Mouse (Mus musculus): Measurements from ENCODE around the gene Bub1b. TPM values are rescaled to one million over a fixed set of nuclear protein-coding genes. Genes with fewer than 3 reads are reported as not detected.

Gene Bub1b
- polyA plus RNA-seq, 1 experiment from 2014 or later, result 107 TPM

DNA sequence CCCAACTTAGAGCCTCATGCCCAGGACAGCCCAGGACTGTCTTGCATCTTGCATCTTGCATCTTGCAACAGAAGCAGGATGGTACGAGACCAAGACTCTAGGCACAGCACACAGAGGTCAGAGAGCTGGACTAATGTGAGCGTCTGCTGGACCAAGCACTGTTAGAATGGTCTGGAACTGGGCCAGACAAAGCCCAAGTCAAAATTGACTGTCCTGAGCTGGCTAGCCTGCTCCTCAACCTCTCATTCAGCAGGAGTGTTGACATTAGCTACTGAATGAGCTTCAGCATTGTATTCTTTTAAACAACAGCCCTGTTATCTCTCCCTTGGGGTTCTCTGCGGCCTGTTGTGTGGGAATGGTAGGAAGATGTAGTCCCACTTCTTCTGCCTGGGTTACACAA, 81.6 kb downstream of the Bub1b start:
- Histone ChIP-seq H3K4me1 (ENCODE audit: control insufficient read depth, insufficient read depth, low read length) (peaks cover 9% of the 10 kb centered on the region; the same call in 1 of the 2 replicates), H3K27me3 (ENCODE audit: control insufficient read depth, insufficient read depth, low read length) (peaks cover 39% of the 10 kb centered on the region), H3K27ac (ENCODE audit: low read depth, low read length) (no peak overlapping the region), H3K4me2 (replicated peaks; ENCODE audit: low read depth, low read length) (no peak overlapping the region), H3K9ac (ENCODE audit: low read depth, low read length) (no peak overlapping the region), H3K36me3 (ENCODE audit: control insufficient read depth, insufficient read depth, low read length) (no peaks in the 10 kb centered on the region), H3K4me3 (ENCODE audit: low read length) (no peak overlapping the region), H3K9me3 (ENCODE audit: control insufficient read depth, low read length) (no peaks in the 10 kb centered on the region)
- 81% methylated on average over 3 of the region's 3 CpGs for WGBS
- ATAC-seq (ENCODE audit: low FRiP score, low TSS enrichment), result no peak

DNA sequence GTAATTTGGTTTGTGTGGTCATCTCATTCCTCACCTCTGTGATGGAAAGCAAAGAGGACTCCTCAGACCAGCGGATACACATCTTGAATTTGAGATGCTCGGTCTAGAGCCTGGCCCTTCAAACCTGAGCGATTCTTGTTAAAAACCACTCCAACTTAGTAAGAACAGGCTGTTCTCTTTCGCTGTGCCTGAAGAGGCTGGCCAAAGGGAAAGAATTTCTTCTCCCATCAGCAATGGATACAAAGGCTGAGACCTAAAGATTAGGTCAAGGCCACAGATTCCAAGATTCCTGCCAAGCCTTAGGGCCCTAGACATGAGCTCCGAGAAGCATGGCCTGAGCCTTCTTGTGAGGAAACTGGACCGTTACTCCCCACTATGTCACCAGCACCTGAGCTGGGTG, 82.9 kb downstream of the Bub1b start:
- Histone ChIP-seq H3K36me3 (ENCODE audit: control insufficient read depth, insufficient read depth, low read length) (no peaks in the 10 kb centered on the region), H3K9me3 (ENCODE audit: control insufficient read depth, low read length) (no peaks in the 10 kb centered on the region), H3K27ac (ENCODE audit: low read depth, low read length) (no peak overlapping the region), H3K4me1 (ENCODE audit: control insufficient read depth, insufficient read depth, low read length) (peaks cover 9% of the 10 kb centered on the region; the same call in 1 of the 2 replicates), H3K27me3 (ENCODE audit: control insufficient read depth, insufficient read depth, low read length) (peaks cover 26% of the 10 kb centered on the region), H3K9ac (ENCODE audit: low read depth, low read length) (no peak overlapping the region), H3K4me2 (replicated peaks; ENCODE audit: low read depth, low read length) (no peak overlapping the region), H3K4me3 (ENCODE audit: low read length) (no peak overlapping the region)
- WGBS, result 90% methylated on average over 6 of the region's 6 CpGs
- no peak for ATAC-seq (ENCODE audit: low FRiP score, low TSS enrichment)

DNA sequence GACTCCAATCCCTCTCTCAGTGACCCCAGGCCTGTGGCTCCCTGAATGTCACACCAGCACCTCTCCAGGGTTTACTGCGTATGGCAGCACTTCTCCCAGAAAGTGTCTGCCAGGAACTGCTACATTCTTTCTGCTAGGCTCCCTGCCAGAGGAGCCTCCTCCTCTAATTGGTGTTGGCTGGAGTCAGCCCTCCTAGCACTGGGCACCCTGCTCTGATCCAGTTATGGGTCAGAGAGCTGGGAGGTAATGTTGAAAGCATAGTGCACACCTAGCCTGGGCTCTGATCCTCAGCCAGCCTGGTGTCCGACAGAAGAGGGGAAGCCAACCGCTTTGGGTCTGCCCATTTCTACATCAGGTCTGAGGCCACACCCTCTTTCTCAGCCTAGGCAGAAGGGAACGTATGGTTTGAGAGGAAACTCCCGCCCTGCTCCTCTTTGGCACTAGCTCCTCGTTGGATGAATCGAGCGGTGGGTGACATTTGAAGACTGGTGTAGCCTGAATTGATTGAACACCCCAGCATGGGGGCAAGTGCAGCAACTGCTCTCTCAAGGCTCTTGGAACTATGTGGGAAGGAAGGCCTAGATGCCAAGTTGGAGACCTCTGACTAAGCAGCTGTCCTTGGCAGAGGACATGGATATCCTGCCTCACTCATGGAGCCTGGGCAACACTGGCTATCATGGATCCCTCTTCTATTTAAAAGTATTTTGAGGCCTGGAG, 84.7 kb downstream of the Bub1b start:
- Histone ChIP-seq H3K4me1 (ENCODE audit: control insufficient read depth, insufficient read depth, low read length) (peaks cover 4% of the 10 kb centered on the region; the same call in 1 of the 2 replicates), H3K4me3 (ENCODE audit: low read length) (no peak overlapping the region), H3K9ac (ENCODE audit: low read depth, low read length) (no peak overlapping the region), H3K27ac (ENCODE audit: low read depth, low read length) (no peak overlapping the region), H3K4me2 (replicated peaks; ENCODE audit: low read depth, low read length) (no peak overlapping the region), H3K9me3 (ENCODE audit: control insufficient read depth, low read length) (no peaks in the 10 kb centered on the region), H3K27me3 (ENCODE audit: control insufficient read depth, insufficient read depth, low read length) (peaks cover 8% of the 10 kb centered on the region; the same call in 1 of the 2 replicates), H3K36me3 (ENCODE audit: control insufficient read depth, insufficient read depth, low read length) (no peaks in the 10 kb centered on the region)
- no peak for ATAC-seq (ENCODE audit: low FRiP score, low TSS enrichment)
- 50% methylated on average over 8 of the region's 8 CpGs for WGBS

DNA sequence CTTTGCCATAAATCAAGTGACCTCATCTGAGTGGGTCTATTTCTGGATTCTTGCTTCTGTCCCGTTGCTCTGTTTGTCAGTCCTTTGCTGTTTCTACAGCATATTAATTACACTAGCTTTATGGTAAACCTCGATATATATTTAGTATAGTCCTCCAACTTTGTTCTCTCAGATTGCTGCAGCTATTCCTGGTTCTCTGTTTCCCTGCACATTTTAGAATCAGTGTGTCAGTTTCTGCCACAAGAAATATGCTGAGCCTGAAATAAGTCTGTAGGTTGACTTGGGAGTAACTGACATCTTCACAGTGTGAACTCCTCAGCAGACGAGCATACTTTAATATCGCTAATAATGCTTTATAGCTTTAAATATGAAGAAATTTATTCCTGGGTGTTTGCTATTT, 87.1 kb downstream of the Bub1b start:
- 72% methylated on average over 4 of the region's 4 CpGs for WGBS
- Histone ChIP-seq H3K9ac (ENCODE audit: low read depth, low read length) (no peak overlapping the region), H3K36me3 (ENCODE audit: control insufficient read depth, insufficient read depth, low read length) (no peaks in the 10 kb centered on the region), H3K4me1 (ENCODE audit: control insufficient read depth, insufficient read depth, low read length) (peaks cover 4% of the 10 kb centered on the region; the same call in 1 of the 2 replicates), H3K4me2 (replicated peaks; ENCODE audit: low read depth, low read length) (no peak overlapping the region), H3K9me3 (ENCODE audit: control insufficient read depth, low read length) (no peaks in the 10 kb centered on the region), H3K27me3 (ENCODE audit: control insufficient read depth, insufficient read depth, low read length) (0 out of 2 replicates have a peak, but pooled peaks cover 3% of the 10 kb centered on the region), H3K27ac (ENCODE audit: low read depth, low read length) (no peak overlapping the region), H3K4me3 (ENCODE audit: low read length) (no peak overlapping the region)
- ATAC-seq (ENCODE audit: low FRiP score, low TSS enrichment), result no peak

DNA sequence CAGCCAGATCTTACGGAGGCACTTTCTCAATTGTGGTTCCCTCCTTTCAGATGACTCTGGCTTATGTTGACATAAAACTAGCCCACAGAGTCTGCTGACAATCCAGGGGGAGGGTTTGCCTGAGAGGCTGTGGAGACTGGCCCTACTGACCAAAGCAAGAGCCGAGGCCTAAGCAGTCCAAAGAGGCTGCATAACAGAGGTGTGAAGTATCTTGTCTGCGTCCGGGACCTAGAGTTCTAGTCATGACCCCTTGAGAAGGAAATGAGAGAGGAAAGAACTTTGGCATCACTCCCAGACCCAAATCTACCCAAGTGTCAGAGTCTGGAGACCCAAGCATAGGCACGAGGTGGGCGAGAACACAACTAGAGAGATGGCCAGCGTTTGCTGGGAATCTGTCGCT, 88.7 kb downstream of the Bub1b start:
- no peak overlapping the region for H3K4me2 ChIP-seq (replicated peaks; ENCODE audit: low read depth, low read length)
- H3K36me3 ChIP-seq (ENCODE audit: control insufficient read depth, insufficient read depth, low read length), result no peaks in the 10 kb centered on the region
- ATAC-seq (ENCODE audit: low FRiP score, low TSS enrichment), result no peak
- no peaks in the 10 kb centered on the region for H3K9me3 ChIP-seq (ENCODE audit: control insufficient read depth, low read length)
- H3K27me3 ChIP-seq (ENCODE audit: control insufficient read depth, insufficient read depth, low read length), result 0 out of 2 replicates have a peak, but pooled peaks cover 3% of the 10 kb centered on the region
- no peak overlapping the region for H3K9ac ChIP-seq (ENCODE audit: low read depth, low read length)
- peaks cover 4% of the 10 kb centered on the region; the same call in 1 of the 2 replicates for H3K4me1 ChIP-seq (ENCODE audit: control insufficient read depth, insufficient read depth, low read length)
- 67% methylated on average over 8 of the region's 8 CpGs for WGBS
- H3K27ac ChIP-seq (ENCODE audit: low read depth, low read length), result no peak overlapping the region
- H3K4me3 ChIP-seq (ENCODE audit: low read length), result no peak overlapping the region

DNA sequence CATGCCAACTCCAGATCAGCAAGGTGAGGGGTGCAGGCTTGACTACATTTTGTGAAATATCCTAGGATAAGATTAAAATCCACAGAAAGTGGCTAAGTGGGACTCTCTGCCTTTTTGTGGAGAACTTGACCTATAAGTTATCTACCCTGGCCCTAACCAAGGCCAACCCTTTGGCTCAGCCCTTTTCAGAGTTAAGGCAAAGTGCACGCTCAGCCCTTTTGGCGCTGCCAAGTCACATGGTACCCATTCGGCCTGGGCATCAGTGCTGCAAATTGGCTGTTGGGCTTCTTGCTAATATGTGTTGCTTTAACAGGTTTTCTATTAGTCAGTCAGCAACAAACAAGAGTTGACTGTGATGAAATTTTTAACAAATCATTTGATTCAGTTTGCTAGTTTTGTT, 89.8 kb downstream of the Bub1b start:
- H3K9ac ChIP-seq (ENCODE audit: low read depth, low read length), result no peak overlapping the region
- 91% methylated on average over 3 of the region's 3 CpGs for WGBS
- ATAC-seq (ENCODE audit: low FRiP score, low TSS enrichment), result no peak

DNA sequence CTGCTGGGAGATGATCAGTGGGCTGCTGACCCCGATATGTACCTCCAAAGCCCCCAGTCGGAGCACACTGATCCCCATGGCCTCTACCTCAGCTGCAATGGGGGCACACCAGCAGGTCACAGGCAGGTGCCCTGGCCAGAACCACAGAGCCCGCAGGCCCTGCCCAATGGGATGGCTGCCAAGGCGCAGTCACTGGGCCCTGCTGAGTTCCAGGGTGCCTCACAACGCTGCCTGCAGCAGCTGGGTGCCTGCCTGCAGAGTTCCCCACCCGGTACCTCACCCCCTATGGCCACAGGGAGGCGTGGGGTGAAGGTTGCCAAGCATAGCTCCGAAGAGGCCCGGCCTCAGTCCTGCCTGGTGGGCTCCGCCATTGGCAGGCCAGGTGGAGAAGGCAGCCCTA, 91.9 kb downstream of the Bub1b start:
- Histone ChIP-seq H3K4me1 (ENCODE audit: control insufficient read depth, insufficient read depth, low read length) (no peaks in the 10 kb centered on the region), H3K4me3 (ENCODE audit: low read length) (no peak overlapping the region), H3K9ac (ENCODE audit: low read depth, low read length) (no peak overlapping the region), H3K27me3 (ENCODE audit: control insufficient read depth, insufficient read depth, low read length) (peaks cover 6% of the 10 kb centered on the region; the same call in 1 of the 2 replicates), H3K36me3 (ENCODE audit: control insufficient read depth, insufficient read depth, low read length) (no peaks in the 10 kb centered on the region), H3K27ac (ENCODE audit: low read depth, low read length) (no peak overlapping the region), H3K4me2 (replicated peaks; ENCODE audit: low read depth, low read length) (no peak overlapping the region), H3K9me3 (ENCODE audit: control insufficient read depth, low read length) (no peaks in the 10 kb centered on the region)
- no peak for ATAC-seq (ENCODE audit: low FRiP score, low TSS enrichment)
- 86% methylated on average over 10 of the region's 10 CpGs for WGBS

More for the DNA sequence above, 89.8 kb downstream of the Bub1b start:
- Histone ChIP-seq H3K27me3 (ENCODE audit: control insufficient read depth, insufficient read depth, low read length) (0 out of 2 replicates have a peak, but pooled peaks cover 3% of the 10 kb centered on the region), H3K4me2 (replicated peaks; ENCODE audit: low read depth, low read length) (no peak overlapping the region), H3K27ac (ENCODE audit: low read depth, low read length) (no peak overlapping the region), H3K9me3 (ENCODE audit: control insufficient read depth, low read length) (no peaks in the 10 kb centered on the region), H3K36me3 (ENCODE audit: control insufficient read depth, insufficient read depth, low read length) (no peaks in the 10 kb centered on the region), H3K4me1 (ENCODE audit: control insufficient read depth, insufficient read depth, low read length) (no peaks in the 10 kb centered on the region), H3K4me3 (ENCODE audit: low read length) (no peak overlapping the region)

Other genes starting within 250 kb of the Bub1b start
- 0.69 and 1.4 TPM in 2 replicates for gene Gpr176, start 224.8 kb upstream of the Bub1b start, polyA plus RNA-seq (2014; fragmentation: Nextera tagmentation; extraction: Ambion mirVana)
- 9.1 and 14.7 TPM in 2 replicates for gene Eif2ak4, start 209.6 kb upstream of the Bub1b start, polyA plus RNA-seq (2014; fragmentation: Nextera tagmentation; extraction: Ambion mirVana)
- gene Srp14, start 118.5 kb upstream of the Bub1b start, polyA plus RNA-seq (2014; fragmentation: Nextera tagmentation; extraction: Ambion mirVana), result 234 and 300 TPM in 2 replicates
- 6.0 and 9.6 TPM in 2 replicates for gene Bmf, start 48.5 kb upstream of the Bub1b start, polyA plus RNA-seq (2014; fragmentation: Nextera tagmentation; extraction: Ambion mirVana)
- 0.54 and 0.90 TPM in 2 replicates for gene Pak6, start 65.1 kb downstream of the Bub1b start, polyA plus RNA-seq (2014; fragmentation: Nextera tagmentation; extraction: Ambion mirVana)
- 0.24 and 0.65 TPM in 2 replicates for gene Ankrd63, start 105.8 kb downstream of the Bub1b start, polyA plus RNA-seq (2014; fragmentation: Nextera tagmentation; extraction: Ambion mirVana)
- 1.7 and 1.9 TPM in 2 replicates for gene Plcb2, start 130.2 kb downstream of the Bub1b start, polyA plus RNA-seq (2014; fragmentation: Nextera tagmentation; extraction: Ambion mirVana)
- 18.3 and 22.0 TPM in 2 replicates for gene Inafm2, start 147.5 kb downstream of the Bub1b start, polyA plus RNA-seq (2014; fragmentation: Nextera tagmentation; extraction: Ambion mirVana)
- 0.34 and 0.68 TPM in 2 replicates for gene Ccdc9b, start 164.4 kb downstream of the Bub1b start, polyA plus RNA-seq (2014; fragmentation: Nextera tagmentation; extraction: Ambion mirVana)
- not detected in 2 replicates for gene Phgr1, start 174.6 kb downstream of the Bub1b start, polyA plus RNA-seq (2014; fragmentation: Nextera tagmentation; extraction: Ambion mirVana)
- gene Disp2, start 181.5 kb downstream of the Bub1b start, polyA plus RNA-seq (2014; fragmentation: Nextera tagmentation; extraction: Ambion mirVana), result 0.05 TPM in 1 of 2 replicates, not detected in the other
- gene Knstrn, start 215.8 kb downstream of the Bub1b start, polyA plus RNA-seq (2014; fragmentation: Nextera tagmentation; extraction: Ambion mirVana), result 134 and 141 TPM in 2 replicates